Mouse (Mus musculus): ENCODE data around the gene Akap4. TPM values are rescaled to one million over a fixed set of nuclear protein-coding genes. Genes with fewer than 3 reads are reported as not detected.

Gene Akap4
- polyA plus RNA-seq (2014; fragmentation: Nextera tagmentation; extraction: Ambion mirVana) = not detected in 2 replicates

GRCm38 (mm10) chrX:7067219-7067618, at the start of gene Akap4:
Gene Akap4, plus strand, starts transcription at chrX:7067519.
- Histone ChIP-seq H3K4me3 (replicated peaks; ENCODE audit: low read length) (no peak within 1 kb of the TSS), H3K27me3 (ENCODE audit: control insufficient read depth, insufficient read depth, low read length) (no peaks in the 10 kb centered on the region), H3K4me1 (replicated peaks; ENCODE audit: control insufficient read depth, insufficient read depth, low read length) (no peaks in the 10 kb centered on the region), H3K9me3 (ENCODE audit: control insufficient read depth, low read length) (no peaks in the 10 kb centered on the region), H3K4me2 (replicated peaks) (no peak within 1 kb of the TSS), H3K27ac (no peak within 1 kb of the TSS), H3K9ac (no peak within 1 kb of the TSS), H3K36me3 (replicated peaks; ENCODE audit: control insufficient read depth, insufficient read depth) (no peaks in the 10 kb centered on the region)
- ATAC-seq (ENCODE audit: low FRiP score) (no peak), DNase-seq (ENCODE audit: low spot score) (no peak)
- WGBS = 92% methylated on average over 1 of the region's 1 CpGs

- ATAC-seq (ENCODE audit: low FRiP score) (no peak), DNase-seq (ENCODE audit: low spot score) (no peak)
- no peak within 1 kb of the TSS for H3K4me2 ChIP-seq (replicated peaks)
- WGBS = 94% methylated on average over 19 of the region's 19 CpGs
- H3K9ac ChIP-seq = no peak within 1 kb of the TSS
- no peaks in the 10 kb centered on the region for H3K9me3 ChIP-seq (ENCODE audit: control insufficient read depth, low read length)
- no peak within 1 kb of the TSS for H3K4me3 ChIP-seq (replicated peaks; ENCODE audit: low read length)
- H3K27ac ChIP-seq = no peak within 1 kb of the TSS
- H3K36me3 ChIP-seq (replicated peaks; ENCODE audit: control insufficient read depth, insufficient read depth) = no peaks in the 10 kb centered on the region
- no peaks in the 10 kb centered on the region for H3K27me3 ChIP-seq (ENCODE audit: control insufficient read depth, insufficient read depth, low read length)
- no peaks in the 10 kb centered on the region for H3K4me1 ChIP-seq (replicated peaks; ENCODE audit: control insufficient read depth, insufficient read depth, low read length)
These were observed 25.8 kb upstream of the Akap4 start, which contains the start of gene Ccnb3 for GRCm38 (mm10) chrX:7041519-7041918. Gene Ccnb3, minus strand, starts transcription at chrX:7041619.

- H3K4me2 ChIP-seq (replicated peaks) = no peak overlapping the region
- H3K9me3 ChIP-seq (ENCODE audit: control insufficient read depth, low read length) = no peaks in the 10 kb centered on the region
- no peaks in the 10 kb centered on the region for H3K36me3 ChIP-seq (replicated peaks; ENCODE audit: control insufficient read depth, insufficient read depth)
- ATAC-seq (ENCODE audit: low FRiP score) (no peak), DNase-seq (ENCODE audit: low spot score) (no peak)
- H3K4me1 ChIP-seq (replicated peaks; ENCODE audit: control insufficient read depth, insufficient read depth, low read length) = no peaks in the 10 kb centered on the region
- H3K9ac ChIP-seq = no peak overlapping the region
- H3K4me3 ChIP-seq (replicated peaks; ENCODE audit: low read length) = no peak overlapping the region
- no peak overlapping the region for H3K27ac ChIP-seq
- H3K27me3 ChIP-seq (ENCODE audit: control insufficient read depth, insufficient read depth, low read length) = no peaks in the 10 kb centered on the region
These were observed 10.3 kb upstream of the Akap4 start for GRCm38 (mm10) chrX:7057056-7057455.

GRCm38 (mm10) chrX:7057634-7058033, 9.7 kb upstream of the Akap4 start:
- Histone ChIP-seq H3K4me1 (replicated peaks; ENCODE audit: control insufficient read depth, insufficient read depth, low read length) (no peaks in the 10 kb centered on the region), H3K27me3 (ENCODE audit: control insufficient read depth, insufficient read depth, low read length) (no peaks in the 10 kb centered on the region), H3K4me2 (replicated peaks) (no peak overlapping the region), H3K9me3 (ENCODE audit: control insufficient read depth, low read length) (no peaks in the 10 kb centered on the region), H3K4me3 (replicated peaks; ENCODE audit: low read length) (no peak overlapping the region), H3K27ac (no peak overlapping the region), H3K36me3 (replicated peaks; ENCODE audit: control insufficient read depth, insufficient read depth) (no peaks in the 10 kb centered on the region), H3K9ac (no peak overlapping the region)
- DNase-seq (ENCODE audit: low spot score) (no peak), ATAC-seq (ENCODE audit: low FRiP score) (no peak)
- WGBS = 87% methylated on average over 2 of the region's 2 CpGs

- ATAC-seq (ENCODE audit: low FRiP score) (no peak), DNase-seq (ENCODE audit: low spot score) (no peak)
- Histone ChIP-seq H3K4me3 (replicated peaks; ENCODE audit: low read length) (no peak overlapping the region), H3K27ac (no peak overlapping the region), H3K36me3 (replicated peaks; ENCODE audit: control insufficient read depth, insufficient read depth) (no peaks in the 10 kb centered on the region), H3K27me3 (ENCODE audit: control insufficient read depth, insufficient read depth, low read length) (no peaks in the 10 kb centered on the region), H3K9ac (no peak overlapping the region), H3K4me2 (replicated peaks) (no peak overlapping the region), H3K9me3 (ENCODE audit: control insufficient read depth, low read length) (no peaks in the 10 kb centered on the region), H3K4me1 (replicated peaks; ENCODE audit: control insufficient read depth, insufficient read depth, low read length) (no peaks in the 10 kb centered on the region)
These were observed 3.2 kb upstream of the Akap4 start for GRCm38 (mm10) chrX:7064109-7064508.

- H3K4me1 ChIP-seq (replicated peaks; ENCODE audit: control insufficient read depth, insufficient read depth, low read length) = no peaks in the 10 kb centered on the region
- no peaks in the 10 kb centered on the region for H3K9me3 ChIP-seq (ENCODE audit: control insufficient read depth, low read length)
- H3K27me3 ChIP-seq (ENCODE audit: control insufficient read depth, insufficient read depth, low read length) = no peaks in the 10 kb centered on the region
- 90% methylated on average over 2 of the region's 2 CpGs for WGBS
- ATAC-seq (ENCODE audit: low FRiP score) = no peak
- H3K4me3 ChIP-seq (replicated peaks; ENCODE audit: low read length) = no peak overlapping the region
- no peak overlapping the region for H3K27ac ChIP-seq
- H3K4me2 ChIP-seq (replicated peaks) = no peak overlapping the region
- DNase-seq (ENCODE audit: low spot score) = no peak
- no peaks in the 10 kb centered on the region for H3K36me3 ChIP-seq (replicated peaks; ENCODE audit: control insufficient read depth, insufficient read depth)
- no peak overlapping the region for H3K9ac ChIP-seq
These were observed 683 bp downstream of the Akap4 start for GRCm38 (mm10) chrX:7068002-7068401.

GRCm38 (mm10) chrX:7079820-7080429, 12.6 kb downstream of the Akap4 start:
- 82% methylated on average over 6 of the region's 6 CpGs for WGBS
- no peak overlapping the region for H3K4me2 ChIP-seq (replicated peaks)
- no peaks in the 10 kb centered on the region for H3K4me1 ChIP-seq (replicated peaks; ENCODE audit: control insufficient read depth, insufficient read depth, low read length)
- no peak overlapping the region for H3K27ac ChIP-seq
- no peaks in the 10 kb centered on the region for H3K9me3 ChIP-seq (ENCODE audit: control insufficient read depth, low read length)
- no peak for DNase-seq (ENCODE audit: low spot score)
- H3K9ac ChIP-seq = no peak overlapping the region
- no peak overlapping the region for H3K4me3 ChIP-seq (replicated peaks; ENCODE audit: low read length)
- no peaks in the 10 kb centered on the region for H3K36me3 ChIP-seq (replicated peaks; ENCODE audit: control insufficient read depth, insufficient read depth)
- no peaks in the 10 kb centered on the region for H3K27me3 ChIP-seq (ENCODE audit: control insufficient read depth, insufficient read depth, low read length)
- ATAC-seq (ENCODE audit: low FRiP score) = no peak

- no peak for DNase-seq (ENCODE audit: low spot score)
- 88% methylated on average over 1 of the region's 1 CpGs for WGBS
These were observed 18.6 kb downstream of the Akap4 start for GRCm38 (mm10) chrX:7085878-7086277.

GRCm38 (mm10) chrX:7090323-7090722, 23.0 kb downstream of the Akap4 start:
- H3K4me2 ChIP-seq (replicated peaks) = no peak overlapping the region
- H3K9me3 ChIP-seq (ENCODE audit: control insufficient read depth, low read length) = no peaks in the 10 kb centered on the region
- no peak overlapping the region for H3K27ac ChIP-seq
- H3K27me3 ChIP-seq (ENCODE audit: control insufficient read depth, insufficient read depth, low read length) = no peaks in the 10 kb centered on the region
- ATAC-seq (ENCODE audit: low FRiP score) (no peak), DNase-seq (ENCODE audit: low spot score) (no peak)
- H3K36me3 ChIP-seq (replicated peaks; ENCODE audit: control insufficient read depth, insufficient read depth) = no peaks in the 10 kb centered on the region
- no peak overlapping the region for H3K9ac ChIP-seq
- H3K4me3 ChIP-seq (replicated peaks; ENCODE audit: low read length) = no peak overlapping the region
- H3K4me1 ChIP-seq (replicated peaks; ENCODE audit: control insufficient read depth, insufficient read depth, low read length) = no peaks in the 10 kb centered on the region

More at GRCm38 (mm10) chrX:7085878-7086277, 18.6 kb downstream of the Akap4 start:
- H3K9ac ChIP-seq = no peak overlapping the region
- no peak overlapping the region for H3K4me3 ChIP-seq (replicated peaks; ENCODE audit: low read length)
- no peaks in the 10 kb centered on the region for H3K27me3 ChIP-seq (ENCODE audit: control insufficient read depth, insufficient read depth, low read length)
- no peaks in the 10 kb centered on the region for H3K36me3 ChIP-seq (replicated peaks; ENCODE audit: control insufficient read depth, insufficient read depth)
- no peak for ATAC-seq (ENCODE audit: low FRiP score)
- no peak overlapping the region for H3K4me2 ChIP-seq (replicated peaks)
- no peaks in the 10 kb centered on the region for H3K4me1 ChIP-seq (replicated peaks; ENCODE audit: control insufficient read depth, insufficient read depth, low read length)
- H3K9me3 ChIP-seq (ENCODE audit: control insufficient read depth, low read length) = no peaks in the 10 kb centered on the region
- no peak overlapping the region for H3K27ac ChIP-seq

GRCm38 (mm10) chrX:7102280-7102679, 35.0 kb downstream of the Akap4 start:
- DNase-seq (ENCODE audit: low spot score) = no peak
- no peaks in the 10 kb centered on the region for H3K27me3 ChIP-seq (ENCODE audit: control insufficient read depth, insufficient read depth, low read length)
- H3K9ac ChIP-seq = no peak overlapping the region
- no peaks in the 10 kb centered on the region for H3K9me3 ChIP-seq (ENCODE audit: control insufficient read depth, low read length)
- H3K27ac ChIP-seq = no peak overlapping the region
- no peaks in the 10 kb centered on the region for H3K36me3 ChIP-seq (replicated peaks; ENCODE audit: control insufficient read depth, insufficient read depth)
- no peak overlapping the region for H3K4me3 ChIP-seq (replicated peaks; ENCODE audit: low read length)
- no peaks in the 10 kb centered on the region for H3K4me1 ChIP-seq (replicated peaks; ENCODE audit: control insufficient read depth, insufficient read depth, low read length)
- ATAC-seq (ENCODE audit: low FRiP score) = no peak
- H3K4me2 ChIP-seq (replicated peaks) = no peak overlapping the region
